Mouse (Mus musculus) forebrain, embryonic 13.5 days (tissue): Measurements from ENCODE around the gene Prkacb. TPM values are rescaled to one million over a fixed set of nuclear protein-coding genes. Genes with fewer than 3 reads are reported as not detected.

Experiments
- ATAC-seq: fragments of 200-750 bp; cut with Nextera tagmentation; 2 replicates; pipeline ENCODE4 v1.8.0; 2017
- H3K27ac ChIP-seq: fragments of 300-500 bp; sonication (generic); 2 replicates; pipeline ENCODE4 v1.5.1; 2015; ENCODE audit warnings: inconsistent platforms, mild to moderate bottlenecking, moderate library complexity
- H3K27me3 ChIP-seq: fragments of 300-500 bp; sonication (generic); 2 replicates; pipeline ENCODE4 v1.6.1; 2015; ENCODE audit warnings: mild to moderate bottlenecking, inconsistent platforms
- H3K36me3 ChIP-seq: fragments of 300-500 bp; sonication (generic); 2 replicates; pipeline ENCODE4 v1.6.1; 2015; ENCODE audit warnings: mild to moderate bottlenecking, inconsistent platforms; ENCODE audit not compliant: poor library complexity, severe bottlenecking
- H3K4me1 ChIP-seq: fragments of 300-500 bp; sonication (generic); 2 replicates; pipeline ENCODE4 v1.6.1; 2015; ENCODE audit warnings: inconsistent platforms
- H3K4me2 ChIP-seq: fragments of 300-500 bp; sonication (generic); 2 replicates; pipeline ENCODE4 v1.6.1; 2015; ENCODE audit warnings: inconsistent platforms, mild to moderate bottlenecking, moderate library complexity
- H3K4me3 ChIP-seq: fragments of 300-500 bp; sonication (generic); 2 replicates; pipeline ENCODE4 v1.5.1; 2015; ENCODE audit warnings: mild to moderate bottlenecking, inconsistent platforms
- H3K9ac ChIP-seq: fragments of 300-500 bp; sonication (generic); 2 replicates; pipeline ENCODE4 v1.6.1; 2015; ENCODE audit warnings: mild to moderate bottlenecking, inconsistent platforms
- H3K9me3 ChIP-seq: fragments of 300-500 bp; sonication (generic); replicated peaks from 2 replicates; pipeline ENCODE4 v1.6.1; 2016; ENCODE audit warnings: inconsistent platforms
- WGBS: fragments of 180-500 bp; shearing (Covaris S2); methylation state at CpG from one replicate; pipeline ENCODE4 v1.1.7; 2015; 5-methylcytosine and 5-hydroxymethylcytosine counted together
- polyA plus RNA-seq: library from polyadenylated mRNA; unstranded; fragments of >200 nt; fragmentation: Nextera tagmentation; extraction: Ambion mirVana; gene quantifications from 2 replicates; pipeline ENCODE4 v1.2.1, GENCODE M21; 2015

Prkacb gene
- polyA plus RNA-seq, 1 experiment from 2014 or later = 92.7 TPM

DNA sequence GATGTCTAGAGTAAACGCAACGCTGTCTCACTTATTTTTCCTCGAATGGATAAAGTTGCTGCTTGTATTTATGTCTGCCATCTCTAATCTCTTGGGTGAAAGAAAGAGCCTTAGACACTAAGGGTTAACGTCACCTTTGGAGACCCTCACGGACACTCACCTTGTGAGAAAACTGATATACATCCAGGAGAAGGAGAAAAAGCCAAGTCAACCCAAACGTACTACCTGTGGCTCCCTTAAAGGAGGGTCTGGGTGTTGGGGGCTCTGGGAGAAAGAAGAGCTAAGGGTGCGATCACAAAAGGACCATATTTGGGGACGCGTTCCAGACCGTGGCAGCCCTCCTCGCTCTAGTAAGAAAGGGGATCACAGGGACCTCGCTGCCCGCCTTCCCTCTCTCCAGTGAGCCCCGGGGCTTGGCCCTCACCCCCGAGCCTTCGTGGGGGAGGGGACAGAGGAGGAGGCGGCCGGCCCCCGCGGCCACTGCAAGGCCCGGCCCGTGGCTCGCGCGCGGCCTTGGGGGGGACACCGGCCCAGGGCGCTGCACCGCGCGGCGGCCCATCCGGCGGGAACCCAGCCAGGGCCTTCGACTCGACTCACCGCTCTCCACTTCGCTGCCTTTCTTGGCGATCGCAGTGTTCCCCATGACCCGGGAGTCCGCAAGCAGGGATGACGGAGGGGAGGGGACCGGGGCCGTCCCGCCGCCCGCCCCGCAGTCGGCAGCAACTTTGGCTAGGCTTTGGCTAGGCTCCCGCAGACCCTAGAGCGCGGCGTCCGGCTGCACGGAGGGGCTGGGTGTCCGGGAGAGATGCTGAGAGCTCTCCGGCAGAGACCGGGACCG lies 530 bp downstream of the Prkacb start:
- H3K4me2 ChIP-seq = peak overlapping the region; percentile 87
- H3K9ac ChIP-seq = peak overlapping the region; percentile 96
- peaks cover 6% of the 10 kb centered on the region; the same call in 1 of the 2 replicates for H3K27me3 ChIP-seq
- H3K27ac ChIP-seq = peak overlapping the region; percentile 84
- H3K4me1 ChIP-seq = peaks cover 22% of the 10 kb centered on the region
- no peaks in the 10 kb centered on the region for H3K9me3 ChIP-seq
- H3K4me3 ChIP-seq = peak overlapping the region; percentile 99
- under 1% methylated on average over 51 of the region's 60 CpGs for WGBS
- ATAC-seq = peak; percentile 76
- no peaks in the 10 kb centered on the region for H3K36me3 ChIP-seq

DNA sequence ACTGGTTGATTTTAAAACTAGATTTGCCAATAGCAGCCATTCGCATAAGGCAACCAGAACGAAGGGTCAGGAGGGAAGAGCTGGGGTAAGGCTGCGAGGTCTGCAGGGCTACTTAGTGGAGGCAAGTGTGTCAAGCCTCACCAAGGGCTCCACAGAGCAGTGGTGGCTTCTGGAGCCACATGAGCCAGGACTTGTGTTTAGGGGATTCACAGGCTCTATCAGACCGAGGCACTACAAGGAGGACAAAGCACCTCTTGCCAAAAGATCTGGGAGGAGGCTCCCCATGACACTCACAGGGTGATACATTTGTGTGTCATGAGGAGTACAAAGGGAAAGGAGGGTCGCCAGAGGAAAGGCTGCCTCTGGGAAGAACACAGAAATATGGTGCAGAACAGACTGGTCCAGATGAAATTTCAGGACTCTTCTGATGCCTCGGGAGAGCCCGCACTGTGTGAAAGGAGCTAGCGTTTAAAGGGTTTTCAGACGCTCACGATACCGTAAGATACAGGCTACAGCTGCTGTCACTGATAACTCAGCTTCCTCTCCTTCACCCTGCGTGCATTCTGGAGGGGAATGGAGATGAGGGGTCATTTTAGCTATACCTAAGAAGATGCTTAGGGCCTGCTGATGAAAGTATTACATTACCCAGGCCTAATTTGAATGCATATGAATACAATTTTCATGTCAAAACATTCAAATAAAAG lies 19.1 kb downstream of the Prkacb start:
- WGBS = 86% methylated on average over 12 of the region's 12 CpGs
- Histone ChIP-seq H3K27ac (no peak overlapping the region), H3K4me3 (no peak overlapping the region), H3K9ac (no peak overlapping the region), H3K36me3 (peaks cover 16% of the 10 kb centered on the region; the same call in 1 of the 2 replicates), H3K9me3 (no peaks in the 10 kb centered on the region), H3K4me1 (no peaks in the 10 kb centered on the region), H3K27me3 (no peaks in the 10 kb centered on the region), H3K4me2 (no peak overlapping the region)
- ATAC-seq = no peak

- H3K4me1 ChIP-seq = no peaks in the 10 kb centered on the region
- no peak for ATAC-seq
- H3K9me3 ChIP-seq = no peaks in the 10 kb centered on the region
- H3K4me2 ChIP-seq = no peak overlapping the region
- H3K4me3 ChIP-seq = no peak overlapping the region
- 88% methylated on average over 3 of the region's 3 CpGs for whole genome bisulfite sequencing
- no peak overlapping the region for H3K9ac ChIP-seq
- peaks cover 14% of the 10 kb centered on the region; the same call in 1 of the 2 replicates for H3K36me3 ChIP-seq
- no peak overlapping the region for H3K27ac ChIP-seq
- no peaks in the 10 kb centered on the region for H3K27me3 ChIP-seq
Measured at GRCm38 (mm10) chr3:146792144-146792748, 20.5 kb downstream of the Prkacb start.

- Histone ChIP-seq H3K36me3 (no peaks in the 10 kb centered on the region), H3K27me3 (no peaks in the 10 kb centered on the region), H3K4me3 (no peak overlapping the region), H3K27ac (no peak overlapping the region), H3K9ac (no peak overlapping the region), H3K4me1 (peaks cover 19% of the 10 kb centered on the region), H3K9me3 (no peaks in the 10 kb centered on the region), H3K4me2 (no peak overlapping the region)
- 86% methylated on average over 3 of the region's 3 CpGs for WGBS
- ATAC-seq = peak; percentile 26; the same call in 1 of the 2 replicates
Measured at GRCm38 (mm10) chr3:146784233-146784632, 28.6 kb downstream of the Prkacb start.

GRCm38 (mm10) chr3:146783645-146784225 lies 29.1 kb downstream of the Prkacb start:
- Histone ChIP-seq H3K27ac (no peak overlapping the region), H3K9me3 (no peaks in the 10 kb centered on the region), H3K4me2 (no peak overlapping the region), H3K9ac (no peak overlapping the region), H3K27me3 (no peaks in the 10 kb centered on the region), H3K4me1 (peaks cover 23% of the 10 kb centered on the region), H3K36me3 (no peaks in the 10 kb centered on the region), H3K4me3 (no peak overlapping the region)
- 69% methylated on average over 7 of the region's 7 CpGs for WGBS
- ATAC-seq = peak; percentile 65

GRCm38 (mm10) chr3:146782548-146782947 lies 30.2 kb downstream of the Prkacb start:
- H3K4me1 ChIP-seq = peaks cover 23% of the 10 kb centered on the region
- peak; percentile 52 for ATAC-seq
- no peak overlapping the region for H3K4me3 ChIP-seq
- no peak overlapping the region for H3K4me2 ChIP-seq
- no peak overlapping the region for H3K9ac ChIP-seq
- H3K36me3 ChIP-seq = no peaks in the 10 kb centered on the region
- WGBS = 26% methylated on average over 6 of the region's 6 CpGs
- H3K9me3 ChIP-seq = no peaks in the 10 kb centered on the region
- H3K27me3 ChIP-seq = no peaks in the 10 kb centered on the region
- H3K27ac ChIP-seq = no peak overlapping the region

DNA sequence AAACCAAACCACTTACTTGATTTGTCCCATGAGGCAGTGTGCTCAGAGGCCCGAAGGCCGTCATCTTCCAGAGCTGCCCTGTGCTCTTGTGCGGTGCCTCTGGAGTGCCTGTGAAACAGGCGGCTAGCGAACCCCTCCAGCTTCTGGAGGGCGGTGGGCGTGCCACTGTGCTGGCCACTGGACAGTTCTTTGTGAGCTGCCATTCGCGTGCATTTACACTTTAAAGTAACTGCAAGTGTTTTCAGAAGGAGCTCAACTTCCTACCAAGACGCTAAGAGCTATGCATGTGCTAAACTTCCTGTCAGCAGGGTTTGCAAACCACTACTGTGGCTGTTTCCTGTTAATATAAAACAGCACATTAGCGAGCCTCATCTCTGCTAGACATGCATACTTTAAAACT lies 31.7 kb downstream of the Prkacb start:
- 18% methylated on average over 11 of the region's 11 CpGs for WGBS
- Histone ChIP-seq H3K4me3 (no peak overlapping the region), H3K36me3 (no peaks in the 10 kb centered on the region), H3K9me3 (no peaks in the 10 kb centered on the region), H3K27ac (no peak overlapping the region), H3K9ac (no peak overlapping the region), H3K4me2 (peak overlapping the region; percentile 31), H3K4me1 (peaks cover 23% of the 10 kb centered on the region), H3K27me3 (no peaks in the 10 kb centered on the region)
- ATAC-seq = no peak

DNA sequence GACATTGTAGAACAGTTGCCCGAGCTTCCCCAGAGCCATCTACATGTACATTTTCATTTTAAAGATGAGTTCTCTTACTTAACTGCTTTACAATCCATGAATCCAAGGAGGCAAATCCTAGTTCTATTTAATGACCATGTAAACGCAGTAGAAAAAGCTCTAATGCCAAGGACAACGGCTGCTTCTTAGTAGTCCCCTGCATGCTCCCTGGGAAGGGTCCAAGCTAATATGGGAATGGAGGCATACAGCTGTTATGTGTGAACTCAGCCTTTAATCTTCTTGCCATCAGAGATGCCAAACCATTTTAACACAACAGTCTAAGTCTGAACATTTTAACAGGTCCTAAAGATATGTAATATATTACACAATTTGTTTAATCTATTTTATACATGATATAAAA lies 32.5 kb downstream of the Prkacb start:
- H3K4me2 ChIP-seq = no peak overlapping the region
- no peak overlapping the region for H3K4me3 ChIP-seq
- H3K27me3 ChIP-seq = no peaks in the 10 kb centered on the region
- ATAC-seq = no peak
- 68% methylated on average over 3 of the region's 3 CpGs for WGBS
- H3K27ac ChIP-seq = no peak overlapping the region
- H3K36me3 ChIP-seq = no peaks in the 10 kb centered on the region
- H3K9ac ChIP-seq = no peak overlapping the region
- H3K9me3 ChIP-seq = no peaks in the 10 kb centered on the region
- peaks cover 23% of the 10 kb centered on the region for H3K4me1 ChIP-seq

DNA sequence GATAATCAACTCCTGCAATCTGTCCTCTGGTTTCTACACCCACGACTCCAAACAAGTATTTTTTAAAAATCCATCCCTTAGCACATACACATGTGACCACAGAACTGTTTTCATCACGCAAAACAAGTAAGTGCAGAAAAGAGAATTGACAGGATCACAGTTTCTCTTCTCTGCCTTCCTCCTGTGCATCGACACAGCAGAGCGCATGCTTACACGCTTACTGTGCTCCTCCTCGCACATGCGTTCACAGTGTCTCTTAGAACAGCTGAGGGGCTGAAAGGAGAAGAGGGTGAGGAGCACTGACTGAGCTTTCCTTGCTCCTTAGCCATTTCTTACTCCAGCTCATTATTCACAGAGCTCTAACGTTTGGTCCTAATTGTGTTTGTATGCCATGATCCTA lies 33.9 kb downstream of the Prkacb start:
- Histone ChIP-seq H3K9ac (no peak overlapping the region), H3K27ac (no peak overlapping the region), H3K36me3 (no peaks in the 10 kb centered on the region), H3K4me2 (no peak overlapping the region), H3K4me3 (no peak overlapping the region), H3K4me1 (peaks cover 17% of the 10 kb centered on the region), H3K9me3 (no peaks in the 10 kb centered on the region), H3K27me3 (no peaks in the 10 kb centered on the region)
- 80% methylated on average over 8 of the region's 8 CpGs for WGBS
- no peak for ATAC-seq

GRCm38 (mm10) chr3:146778451-146778850 lies 34.3 kb downstream of the Prkacb start:
- H3K27me3 ChIP-seq = no peaks in the 10 kb centered on the region
- H3K4me3 ChIP-seq = no peak overlapping the region
- no peak for ATAC-seq
- no peaks in the 10 kb centered on the region for H3K9me3 ChIP-seq
- H3K27ac ChIP-seq = no peak overlapping the region
- peaks cover 14% of the 10 kb centered on the region for H3K4me1 ChIP-seq
- H3K36me3 ChIP-seq = no peaks in the 10 kb centered on the region
- H3K4me2 ChIP-seq = no peak overlapping the region
- no peak overlapping the region for H3K9ac ChIP-seq
- WGBS = 80% methylated on average over 2 of the region's 2 CpGs

DNA sequence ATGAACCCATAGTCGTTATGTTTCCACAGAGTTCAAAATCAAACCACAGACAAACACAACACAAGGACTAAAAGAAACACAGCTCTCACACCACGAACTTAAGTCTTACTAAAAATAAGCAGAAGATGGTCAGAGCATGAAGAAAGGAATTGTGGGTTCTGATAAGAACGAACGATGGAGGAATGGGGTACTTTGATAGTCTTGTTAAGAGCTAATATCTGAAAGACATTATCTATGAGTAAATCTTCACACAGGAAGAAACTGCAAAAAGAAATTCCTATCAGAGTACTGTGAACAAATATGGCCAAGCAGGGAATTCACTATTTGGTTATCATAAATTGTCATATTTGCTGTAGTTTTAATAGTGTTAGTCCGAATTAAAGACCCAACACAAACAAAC lies 36.1 kb downstream of the Prkacb start:
- no peak for ATAC-seq
- Histone ChIP-seq H3K27me3 (no peaks in the 10 kb centered on the region), H3K4me3 (no peak overlapping the region), H3K27ac (no peak overlapping the region), H3K4me2 (no peak overlapping the region), H3K4me1 (peaks cover 14% of the 10 kb centered on the region), H3K36me3 (no peaks in the 10 kb centered on the region), H3K9me3 (no peaks in the 10 kb centered on the region), H3K9ac (no peak overlapping the region)
- 79% methylated on average over 5 of the region's 5 CpGs for WGBS

DNA sequence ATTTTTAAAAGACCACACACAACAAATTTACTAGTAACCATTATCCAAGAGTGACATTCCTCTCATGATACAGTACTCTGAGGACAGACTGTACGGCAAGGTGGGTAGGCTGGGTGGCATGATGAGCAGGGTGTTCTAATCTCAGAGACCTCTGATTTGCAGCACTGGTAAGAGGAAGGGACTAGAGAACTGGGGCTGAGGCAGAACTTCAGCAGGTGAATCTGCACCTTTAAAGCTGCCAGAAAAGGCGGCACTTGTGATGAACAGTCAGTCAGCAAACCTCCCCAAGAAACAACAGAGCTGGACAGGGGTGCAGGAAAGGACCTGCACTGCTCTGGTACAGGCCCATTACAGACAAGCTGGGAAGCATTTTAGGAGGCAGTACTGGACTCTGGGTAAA lies 41.9 kb downstream of the Prkacb start:
- H3K36me3 ChIP-seq = no peaks in the 10 kb centered on the region
- H3K9ac ChIP-seq = no peak overlapping the region
- peaks cover 44% of the 10 kb centered on the region for H3K4me1 ChIP-seq
- 61% methylated on average over 2 of the region's 2 CpGs for WGBS
- ATAC-seq = peak; percentile 39; the same call in 1 of the 2 replicates
- H3K27me3 ChIP-seq = no peaks in the 10 kb centered on the region
- H3K9me3 ChIP-seq = no peaks in the 10 kb centered on the region
- peak overlapping the region; percentile 87 for H3K27ac ChIP-seq
- no peak overlapping the region for H3K4me3 ChIP-seq
- H3K4me2 ChIP-seq = peak overlapping the region; percentile 58
